Mouse (Mus musculus) forebrain, embryonic 14.5 days (tissue): ENCODE measurements at regions not wholly inside any gene's neighbourhood (a gene's known extent, or its start where the extent isn't known, plus 50 kb on each side); places are given as distances from the start of the nearest gene placed in this dataset.

Source experiments
- ATAC-seq: fragments of 200-750 bp; cut with Nextera tagmentation; 2 replicates; pipeline ENCODE4 v1.8.0; 2017; ENCODE audit warnings: mild to moderate bottlenecking, moderate library complexity
- DNase-seq: peaks from one replicate; pipeline ENCODE4 v3.0.0-alpha.2; 2015; ENCODE audit warnings: low spot score
- H3K27ac ChIP-seq: fragments of 300-500 bp; sonication (generic); 2 replicates; pipeline ENCODE4 v1.5.1; 2014; ENCODE audit warnings: low read depth, mild to moderate bottlenecking, control low read depth, low read length, moderate library complexity
- H3K27me3 ChIP-seq: fragments of 300-500 bp; sonication (generic); replicated peaks from 2 replicates; pipeline ENCODE4 v1.6.1; 2014; ENCODE audit warnings: low read length, control low read depth, mixed read lengths; ENCODE audit not compliant: control insufficient read depth, insufficient read depth
- H3K36me3 ChIP-seq: fragments of 300-500 bp; sonication (generic); 2 replicates; pipeline ENCODE4 v1.6.1; 2014; ENCODE audit warnings: low read length, control low read depth; ENCODE audit not compliant: control insufficient read depth, insufficient read depth
- H3K4me1 ChIP-seq: fragments of 300-500 bp; sonication (generic); 2 replicates; pipeline ENCODE4 v1.6.1; 2014; ENCODE audit warnings: antibody characterized with exemption, low read length, control low read depth; ENCODE audit not compliant: control insufficient read depth, insufficient read depth
- H3K4me2 ChIP-seq: fragments of 300-500 bp; sonication (generic); 2 replicates; pipeline ENCODE4 v1.6.1; 2014; ENCODE audit warnings: mild to moderate bottlenecking, control low read depth, low read length
- H3K4me3 ChIP-seq: fragments of 300-500 bp; sonication (generic); 2 replicates; pipeline ENCODE4 v1.5.1; 2014; ENCODE audit warnings: low read depth, low read length, control low read depth
- H3K9ac ChIP-seq: fragments of 300-500 bp; sonication (generic); 2 replicates; pipeline ENCODE4 v1.6.1; 2014; ENCODE audit warnings: mild to moderate bottlenecking, low read length, control low read depth, moderate library complexity
- H3K9me3 ChIP-seq: fragments of 300-500 bp; sonication (generic); replicated peaks from 2 replicates; pipeline ENCODE4 v1.6.1; 2016; ENCODE audit warnings: low read length, control low read depth, mixed read lengths; ENCODE audit not compliant: control insufficient read depth
- WGBS: fragments of 180-500 bp; shearing (Covaris S2); extraction: QIAGEN DNeasy Blood & Tissue Kit; methylation state at CpG from one replicate; pipeline ENCODE4 v1.1.7; 2014; 5-methylcytosine and 5-hydroxymethylcytosine counted together

GRCm38 (mm10) chr4:7364238-7365040 is 874.4 kb downstream of the Car8 start:
- no peaks in the 10 kb centered on the region for H3K4me1 ChIP-seq
- H3K27ac ChIP-seq = no peak overlapping the region
- DNase-seq = peak; percentile 40
- no peaks in the 10 kb centered on the region for H3K27me3 ChIP-seq
- H3K9me3 ChIP-seq = no peaks in the 10 kb centered on the region
- WGBS = 58% methylated on average over 3 of the region's 3 CpGs
- H3K4me3 ChIP-seq = no peak overlapping the region
- H3K36me3 ChIP-seq = no peaks in the 10 kb centered on the region
- peak; percentile 76 for ATAC-seq
- H3K9ac ChIP-seq = no peak overlapping the region
- H3K4me2 ChIP-seq = no peak overlapping the region

- H3K9me3 ChIP-seq = no peaks in the 10 kb centered on the region
- no peaks in the 10 kb centered on the region for H3K27me3 ChIP-seq
- H3K27ac ChIP-seq = no peak overlapping the region
- DNase-seq (no peak), ATAC-seq (no peak)
- no peaks in the 10 kb centered on the region for H3K36me3 ChIP-seq
- H3K9ac ChIP-seq = no peak overlapping the region
- no peak overlapping the region for H3K4me3 ChIP-seq
- 76% methylated on average over 2 of the region's 2 CpGs for WGBS
- no peak overlapping the region for H3K4me2 ChIP-seq
- no peaks in the 10 kb centered on the region for H3K4me1 ChIP-seq
These were observed 875.3 kb downstream of the Car8 start for GRCm38 (mm10) chr4:7363508-7363907.

- H3K27me3 ChIP-seq = no peaks in the 10 kb centered on the region
- 83% methylated on average over 3 of the region's 3 CpGs for WGBS
- H3K4me3 ChIP-seq = no peak overlapping the region
- ATAC-seq (no peak), DNase-seq (no peak)
- H3K9ac ChIP-seq = no peak overlapping the region
- H3K4me2 ChIP-seq = no peak overlapping the region
- no peak overlapping the region for H3K27ac ChIP-seq
- no peaks in the 10 kb centered on the region for H3K36me3 ChIP-seq
- no peaks in the 10 kb centered on the region for H3K9me3 ChIP-seq
- no peaks in the 10 kb centered on the region for H3K4me1 ChIP-seq
These were observed 882.6 kb downstream of the Car8 start for GRCm38 (mm10) chr4:7356202-7356601.

GRCm38 (mm10) chr4:7347317-7347716 is 891.5 kb downstream of the Car8 start:
- H3K9me3 ChIP-seq = no peaks in the 10 kb centered on the region
- H3K9ac ChIP-seq = no peak overlapping the region
- 95% methylated on average over 1 of the region's 1 CpGs for WGBS
- H3K36me3 ChIP-seq = no peaks in the 10 kb centered on the region
- no peak overlapping the region for H3K27ac ChIP-seq
- no peak overlapping the region for H3K4me2 ChIP-seq
- no peaks in the 10 kb centered on the region for H3K27me3 ChIP-seq
- H3K4me1 ChIP-seq = no peaks in the 10 kb centered on the region
- ATAC-seq (no peak), DNase-seq (no peak)
- H3K4me3 ChIP-seq = no peak overlapping the region

- DNase-seq = no peak
- no peaks in the 10 kb centered on the region for H3K9me3 ChIP-seq
These were observed 897.7 kb downstream of the Car8 start for GRCm38 (mm10) chr4:7341159-7341558.

GRCm38 (mm10) chr4:7314261-7314660 is 924.6 kb downstream of the Car8 start:
- Histone ChIP-seq H3K4me1 (no peaks in the 10 kb centered on the region), H3K27ac (no peak overlapping the region), H3K9ac (no peak overlapping the region), H3K9me3 (no peaks in the 10 kb centered on the region), H3K27me3 (no peaks in the 10 kb centered on the region), H3K4me3 (no peak overlapping the region), H3K4me2 (no peak overlapping the region), H3K36me3 (no peaks in the 10 kb centered on the region)
- ATAC-seq (no peak), DNase-seq (no peak)
- WGBS = 81% methylated on average over 4 of the region's 4 CpGs

More at GRCm38 (mm10) chr4:7341159-7341558, 897.7 kb downstream of the Car8 start:
- H3K4me1 ChIP-seq = no peaks in the 10 kb centered on the region
- ATAC-seq = no peak
- H3K9ac ChIP-seq = no peak overlapping the region
- H3K27ac ChIP-seq = no peak overlapping the region
- WGBS = 96% methylated on average over 1 of the region's 1 CpGs
- H3K4me2 ChIP-seq = no peak overlapping the region
- H3K27me3 ChIP-seq = no peaks in the 10 kb centered on the region
- H3K4me3 ChIP-seq = no peak overlapping the region
- no peaks in the 10 kb centered on the region for H3K36me3 ChIP-seq

- no peaks in the 10 kb centered on the region for H3K4me1 ChIP-seq
- WGBS = 92% methylated on average over 2 of the region's 2 CpGs
- H3K27ac ChIP-seq = no peak overlapping the region
- H3K4me2 ChIP-seq = no peak overlapping the region
- H3K27me3 ChIP-seq = no peaks in the 10 kb centered on the region
- no peaks in the 10 kb centered on the region for H3K36me3 ChIP-seq
- no peaks in the 10 kb centered on the region for H3K9me3 ChIP-seq
- no peak overlapping the region for H3K4me3 ChIP-seq
- no peak overlapping the region for H3K9ac ChIP-seq
- DNase-seq = no peak
- ATAC-seq = no peak
These were observed 925.6 kb downstream of the Car8 start for GRCm38 (mm10) chr4:7313219-7313618.

GRCm38 (mm10) chr4:7312160-7312559 is 926.7 kb downstream of the Car8 start:
- WGBS = 84% methylated on average over 1 of the region's 1 CpGs
- no peak overlapping the region for H3K9ac ChIP-seq
- no peaks in the 10 kb centered on the region for H3K4me1 ChIP-seq
- no peaks in the 10 kb centered on the region for H3K36me3 ChIP-seq
- no peak for ATAC-seq
- H3K9me3 ChIP-seq = no peaks in the 10 kb centered on the region
- H3K4me3 ChIP-seq = no peak overlapping the region
- no peak overlapping the region for H3K27ac ChIP-seq
- DNase-seq = no peak
- H3K4me2 ChIP-seq = no peak overlapping the region
- H3K27me3 ChIP-seq = no peaks in the 10 kb centered on the region

GRCm38 (mm10) chr4:7269047-7269446 is 969.8 kb downstream of the Car8 start:
- Histone ChIP-seq H3K9ac (no peak overlapping the region), H3K27ac (no peak overlapping the region), H3K27me3 (no peaks in the 10 kb centered on the region), H3K36me3 (no peaks in the 10 kb centered on the region), H3K9me3 (no peaks in the 10 kb centered on the region), H3K4me1 (no peaks in the 10 kb centered on the region), H3K4me2 (no peak overlapping the region), H3K4me3 (no peak overlapping the region)
- WGBS = 86% methylated on average over 4 of the region's 4 CpGs
- no peak for ATAC-seq
- peak; percentile 41 for DNase-seq
